Mouse (Mus musculus) spleen, postnatal 10 days (tissue): ENCODE results near the gene Taz.

Experiments
- DNase-seq, 2 experiments: peaks; one replicate each; pipeline ENCODE4 v3.0.0; 2021 to 2022; ENCODE audit warnings: low spot score in 2 of 2

Taz gene

GRCm38 (mm10) chrX:74281041-74281731 is 526 bp upstream of the Taz start:
- DNase-seq = no peak

- DNase-seq = peak; percentile 76 to 92
These were observed 831 bp downstream of the Taz start for GRCm38 (mm10) chrX:74282395-74283091.

DNA sequence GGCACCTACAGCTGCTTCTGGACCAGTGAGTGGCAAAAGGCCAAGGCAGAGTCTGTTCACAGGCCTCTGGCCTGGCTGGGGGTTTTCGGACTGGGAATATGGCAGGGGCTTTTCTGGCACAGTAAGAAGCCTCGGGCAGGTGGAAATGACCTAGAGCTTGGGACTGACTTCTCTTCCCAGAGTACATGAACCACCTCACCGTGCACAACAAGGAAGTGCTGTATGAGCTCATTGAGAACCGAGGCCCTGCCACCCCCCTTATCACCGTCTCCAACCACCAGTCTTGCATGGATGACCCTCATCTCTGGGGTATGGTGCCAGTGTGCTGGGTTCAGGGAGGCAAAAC is 1.4 kb downstream of the Taz start:
- no peak for DNase-seq

- DNase-seq = no peak
These were observed 11.7 kb downstream of the Taz start for GRCm38 (mm10) chrX:74293431-74293830.

GRCm38 (mm10) chrX:74296538-74297448 is 15.1 kb downstream of the Taz start, which contains the start of gene Atp6ap1:
Gene Atp6ap1, plus strand, starts transcription at chrX:74297097.
- peak; percentile 88 to 95 for DNase-seq

DNA sequence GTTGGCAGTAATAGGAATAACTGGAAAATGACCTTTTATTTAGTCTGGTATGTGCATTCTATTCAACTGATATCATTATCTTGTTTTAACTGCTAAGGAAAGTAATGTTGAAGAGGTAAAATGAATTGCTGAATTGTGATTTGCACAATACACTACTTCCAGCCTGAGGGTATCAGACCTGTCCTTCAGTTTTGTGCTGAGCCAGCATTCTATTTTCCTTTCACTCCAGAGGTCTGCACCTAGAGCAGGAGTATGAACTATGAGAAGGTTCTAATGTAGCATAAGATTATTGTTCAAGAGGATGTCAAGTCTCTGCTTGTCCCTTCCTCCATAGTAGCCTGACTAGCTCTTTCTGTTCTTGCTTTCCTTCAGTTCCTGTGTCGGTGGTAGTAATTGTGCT is 16.6 kb downstream of the Taz start:
- DNase-seq = no peak

GRCm38 (mm10) chrX:74299721-74300120 is 18.0 kb downstream of the Taz start:
- no peak for DNase-seq

GRCm38 (mm10) chrX:74304867-74305700 is 23.4 kb downstream of the Taz start, which contains the start of gene Gdi1:
Gene Gdi1, plus strand, starts transcription at chrX:74304998.
- peak; percentile 75 to 82 for DNase-seq

GRCm38 (mm10) chrX:74312540-74313464 is 31.1 kb downstream of the Taz start, which contains the start of gene Fam50a:
Gene Fam50a, plus strand, starts transcription at chrX:74313033.
- peak; percentile 72 to 91 for DNase-seq

DNA sequence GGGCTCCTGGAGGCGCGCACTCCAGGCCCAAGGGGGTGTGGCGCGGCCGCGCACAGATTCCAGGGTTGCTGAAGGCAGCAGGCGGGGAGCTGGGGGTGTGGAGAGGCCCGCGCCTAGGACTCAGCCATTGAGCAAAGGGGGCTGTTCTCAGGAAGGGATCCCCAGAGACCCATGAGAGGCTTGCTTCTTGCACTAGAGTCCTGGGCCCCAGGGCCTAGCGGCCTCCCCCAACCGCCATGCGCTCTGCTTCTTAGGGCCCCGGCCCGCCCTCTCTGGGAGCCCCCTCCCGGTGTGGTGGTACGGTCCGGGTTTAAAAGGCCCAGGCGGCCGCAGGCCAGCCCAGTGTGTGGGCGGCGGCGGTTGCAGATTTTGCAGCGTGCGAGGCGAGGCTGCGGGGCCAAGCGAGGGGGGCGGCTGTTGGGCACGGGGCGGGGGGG is 47.0 kb downstream of the Taz start, which contains the start of gene Plxna3:
Plxna3 (plus strand) TSS at position 342 of the 437 bp plus-strand sequence.
- DNase-seq = peak; percentile 50 to 71

- no peak for DNase-seq
These were observed 47.5 kb downstream of the Taz start for GRCm38 (mm10) chrX:74329215-74329671.

GRCm38 (mm10) chrX:74330166-74330930 is 48.6 kb downstream of the Taz start:
- DNase-seq = no peak
